Mouse (Mus musculus) thymus, adult 2 months (tissue): Measurements from ENCODE around the gene Rpl36al.

ENCODE experiments used
- CTCF ChIP-seq: fragments of 200-500 bp; IDR thresholded peaks from 2 replicates; pipeline ENCODE4 v1.5.1; 2012; ENCODE audit warnings: mild to moderate bottlenecking, control low read depth, low read length, moderate library complexity, borderline replicate concordance; ENCODE audit not compliant: control insufficient read depth, poor library complexity, insufficient read depth; ENCODE audit errors: extremely low read depth
- POLR2A ChIP-seq: fragments of 200-500 bp; IDR thresholded peaks from 2 replicates; pipeline ENCODE4 v1.6.1; 2012; ENCODE audit warnings: mild to moderate bottlenecking, low read length, control low read depth, moderate library complexity; ENCODE audit not compliant: control insufficient read depth, poor library complexity, insufficient read depth; ENCODE audit errors: extremely low read depth

GRCm38 (mm10) chr12:69204052-69204833 lies 20.4 kb upstream of the Rpl36al start, which contains the start of gene Gm49384:
- no peak for TF ChIP-seq CTCF
- no peak for TF ChIP-seq POLR2A
